Mouse (Mus musculus): ENCODE measurements at regions not wholly inside any gene's neighbourhood (a gene's known extent, or its start where the extent isn't known, plus 50 kb on each side); places are given as distances from the start of the nearest gene placed in this dataset.

DNA sequence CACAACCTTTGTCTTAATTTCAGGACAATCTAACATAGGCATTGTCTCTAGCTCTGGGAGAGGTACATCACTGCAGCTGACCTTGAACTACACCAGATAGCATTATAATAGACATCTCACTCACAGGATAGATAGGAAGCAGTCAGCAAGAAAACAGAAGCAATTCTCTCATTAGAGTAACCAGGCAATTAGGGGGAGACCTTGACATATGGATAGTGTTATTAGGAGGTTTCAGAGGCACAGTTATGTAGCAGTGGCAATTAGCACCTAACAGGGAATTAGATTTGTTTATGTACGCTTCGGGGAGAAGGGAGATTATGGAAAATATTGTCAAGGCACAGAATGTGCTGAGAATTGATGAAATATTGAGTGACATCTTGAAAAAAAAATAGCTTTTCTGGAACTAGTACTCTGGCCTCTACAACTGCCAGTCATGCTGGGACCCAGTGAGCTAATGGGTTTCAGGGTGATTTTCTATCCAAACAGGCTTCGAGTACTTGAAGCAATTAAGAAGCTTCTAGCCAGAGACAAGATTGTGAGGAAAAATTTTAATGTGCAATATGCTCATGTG, 216.8 kb upstream of the Aco1 start:
- TF ChIP-seq POLR2A (IDR thresholded peaks at IDR 0.05; ENCODE audit: extremely low read depth, insufficient read depth, low read length) (no peak), CTCF (IDR thresholded peaks at IDR 0.05; ENCODE audit: low read depth, low read length) (no peak)
- H3K79me2 ChIP-seq (ENCODE audit: control insufficient read depth, insufficient read depth, low read length), result no peaks in the 10 kb centered on the region
- DNase-seq (ENCODE audit: extremely low read depth, low read depth, low spot score), result no peak
- H3K9ac ChIP-seq (ENCODE audit: low read depth, low read length), result no peak overlapping the region
- H3K36me3 ChIP-seq (ENCODE audit: control insufficient read depth, insufficient read depth, low read length), result no peaks in the 10 kb centered on the region
- 80% methylated on average over 3 of the region's 3 CpGs for WGBS
- no peak overlapping the region for H3K27ac ChIP-seq (replicated peaks; ENCODE audit: insufficient read depth, low read depth, low read length)
- H3K4me1 ChIP-seq (ENCODE audit: control insufficient read depth, insufficient read depth, low read length), result no peaks in the 10 kb centered on the region
- H3K4me3 ChIP-seq (ENCODE audit: insufficient read depth, low read depth, low read length), result no peak overlapping the region
- H3K27me3 ChIP-seq (ENCODE audit: control insufficient read depth, insufficient read depth, low read length), result no peaks in the 10 kb centered on the region

GRCm38 (mm10) chr4:39926594-39926993, 216.3 kb upstream of the Aco1 start:
- Histone ChIP-seq H3K36me3 (ENCODE audit: control insufficient read depth, insufficient read depth, low read length) (no peaks in the 10 kb centered on the region), H3K4me3 (ENCODE audit: insufficient read depth, low read depth, low read length) (no peak overlapping the region), H3K27ac (replicated peaks; ENCODE audit: insufficient read depth, low read depth, low read length) (no peak overlapping the region), H3K9ac (ENCODE audit: low read depth, low read length) (no peak overlapping the region), H3K79me2 (ENCODE audit: control insufficient read depth, insufficient read depth, low read length) (no peaks in the 10 kb centered on the region), H3K4me1 (ENCODE audit: control insufficient read depth, insufficient read depth, low read length) (no peaks in the 10 kb centered on the region), H3K27me3 (ENCODE audit: control insufficient read depth, insufficient read depth, low read length) (no peaks in the 10 kb centered on the region)
- TF ChIP-seq CTCF (IDR thresholded peaks at IDR 0.05; ENCODE audit: low read depth, low read length), result no peak
- TF ChIP-seq POLR2A (IDR thresholded peaks at IDR 0.05; ENCODE audit: extremely low read depth, insufficient read depth, low read length), result no peak
- DNase-seq (ENCODE audit: extremely low read depth, low read depth, low spot score), result no peak
- WGBS, result 85% methylated on average over 7 of the region's 7 CpGs

GRCm38 (mm10) chr4:39928491-39928890, 214.4 kb upstream of the Aco1 start:
- Histone ChIP-seq H3K4me3 (ENCODE audit: insufficient read depth, low read depth, low read length) (no peak overlapping the region), H3K27ac (replicated peaks; ENCODE audit: insufficient read depth, low read depth, low read length) (no peak overlapping the region), H3K9ac (ENCODE audit: low read depth, low read length) (no peak overlapping the region), H3K27me3 (ENCODE audit: control insufficient read depth, insufficient read depth, low read length) (no peaks in the 10 kb centered on the region), H3K4me1 (ENCODE audit: control insufficient read depth, insufficient read depth, low read length) (no peaks in the 10 kb centered on the region), H3K36me3 (ENCODE audit: control insufficient read depth, insufficient read depth, low read length) (no peaks in the 10 kb centered on the region), H3K79me2 (ENCODE audit: control insufficient read depth, insufficient read depth, low read length) (no peaks in the 10 kb centered on the region)
- TF ChIP-seq POLR2A (IDR thresholded peaks at IDR 0.05; ENCODE audit: extremely low read depth, insufficient read depth, low read length) (no peak), CTCF (IDR thresholded peaks at IDR 0.05; ENCODE audit: low read depth, low read length) (no peak)
- DNase-seq (ENCODE audit: extremely low read depth, low read depth, low spot score), result no peak
- WGBS, result 53% methylated on average over 2 of the region's 2 CpGs

DNA sequence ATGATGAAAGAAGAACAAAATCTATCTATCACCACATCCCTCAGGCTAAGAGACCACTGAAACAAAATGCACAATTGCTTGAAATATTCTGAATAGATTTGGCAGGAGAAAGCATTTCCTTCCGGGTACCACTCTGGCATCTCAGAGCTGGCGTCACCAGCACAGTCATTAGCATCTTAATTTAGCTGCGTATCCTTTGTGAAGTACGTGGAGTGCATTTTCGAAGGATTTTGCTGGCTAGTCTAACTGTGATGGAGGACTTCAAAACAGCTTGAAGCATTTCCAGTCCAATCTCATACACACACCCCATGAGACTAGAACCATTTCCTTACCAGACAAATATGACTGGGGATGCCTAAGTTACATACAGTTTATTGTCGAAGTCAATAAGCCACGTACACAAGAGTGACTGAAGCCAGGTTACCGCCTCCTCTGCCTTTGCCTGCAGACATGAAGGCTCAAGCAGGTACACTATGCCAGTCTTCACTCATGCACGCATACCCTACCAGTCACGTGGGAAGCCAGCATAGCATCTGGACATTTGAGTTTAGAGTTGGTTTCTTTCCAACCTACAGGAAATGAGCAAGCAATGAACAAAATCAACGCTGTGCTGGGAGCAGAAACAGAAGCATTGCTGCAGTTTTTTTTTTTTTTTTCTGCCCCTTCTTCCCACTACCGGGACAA, 208.7 kb upstream of the Aco1 start:
- DNase-seq (ENCODE audit: extremely low read depth, low read depth, low spot score), result no peak
- TF ChIP-seq CTCF (IDR thresholded peaks at IDR 0.05; ENCODE audit: low read depth, low read length) (no peak), POLR2A (IDR thresholded peaks at IDR 0.05; ENCODE audit: extremely low read depth, insufficient read depth, low read length) (no peak)
- Histone ChIP-seq H3K9ac (ENCODE audit: low read depth, low read length) (no peak overlapping the region), H3K79me2 (ENCODE audit: control insufficient read depth, insufficient read depth, low read length) (no peaks in the 10 kb centered on the region), H3K36me3 (ENCODE audit: control insufficient read depth, insufficient read depth, low read length) (no peaks in the 10 kb centered on the region), H3K4me3 (ENCODE audit: insufficient read depth, low read depth, low read length) (no peak overlapping the region), H3K27ac (replicated peaks; ENCODE audit: insufficient read depth, low read depth, low read length) (no peak overlapping the region), H3K4me1 (ENCODE audit: control insufficient read depth, insufficient read depth, low read length) (no peaks in the 10 kb centered on the region), H3K27me3 (ENCODE audit: control insufficient read depth, insufficient read depth, low read length) (no peaks in the 10 kb centered on the region; the same call in 1 of the 2 replicates)
- 86% methylated on average over 12 of the region's 12 CpGs for WGBS

GRCm38 (mm10) chr4:39958687-39959086, 184.2 kb upstream of the Aco1 start:
- no peak for DNase-seq (ENCODE audit: extremely low read depth, low read depth, low spot score)
- no peaks in the 10 kb centered on the region for H3K79me2 ChIP-seq (ENCODE audit: control insufficient read depth, insufficient read depth, low read length)
- H3K4me3 ChIP-seq (ENCODE audit: insufficient read depth, low read depth, low read length), result no peak overlapping the region
- H3K4me1 ChIP-seq (ENCODE audit: control insufficient read depth, insufficient read depth, low read length), result no peaks in the 10 kb centered on the region
- no peaks in the 10 kb centered on the region for H3K27me3 ChIP-seq (ENCODE audit: control insufficient read depth, insufficient read depth, low read length)
- no peaks in the 10 kb centered on the region for H3K36me3 ChIP-seq (ENCODE audit: control insufficient read depth, insufficient read depth, low read length)
- no peak overlapping the region for H3K9ac ChIP-seq (ENCODE audit: low read depth, low read length)
- H3K27ac ChIP-seq (replicated peaks; ENCODE audit: insufficient read depth, low read depth, low read length), result no peak overlapping the region
- no peak for TF ChIP-seq CTCF (IDR thresholded peaks at IDR 0.05; ENCODE audit: low read depth, low read length)
- whole genome bisulfite sequencing, result 86% methylated on average over 3 of the region's 3 CpGs

DNA sequence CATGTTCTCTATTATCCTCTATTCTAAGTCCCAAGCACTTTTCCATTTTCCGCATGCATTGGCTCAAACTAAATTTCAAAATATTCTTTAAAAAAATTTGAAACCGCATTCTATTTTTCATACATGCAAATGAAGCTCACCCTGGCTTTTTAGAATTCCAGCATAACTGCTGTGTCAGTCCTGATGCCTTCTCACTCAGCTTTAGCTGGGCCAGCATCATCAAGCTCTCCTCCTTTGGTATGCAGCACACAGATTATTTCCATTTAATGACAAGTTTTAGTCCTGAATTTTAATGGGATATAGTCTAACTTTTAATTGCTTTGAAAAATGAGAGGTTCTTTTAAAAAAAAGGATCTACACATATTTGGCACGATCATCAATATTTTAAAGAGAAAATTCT, 174.9 kb upstream of the Aco1 start:
- Histone ChIP-seq H3K4me3 (ENCODE audit: insufficient read depth, low read depth, low read length) (no peak overlapping the region), H3K79me2 (ENCODE audit: control insufficient read depth, insufficient read depth, low read length) (no peaks in the 10 kb centered on the region), H3K4me1 (ENCODE audit: control insufficient read depth, insufficient read depth, low read length) (no peaks in the 10 kb centered on the region), H3K36me3 (ENCODE audit: control insufficient read depth, insufficient read depth, low read length) (no peaks in the 10 kb centered on the region), H3K27me3 (ENCODE audit: control insufficient read depth, insufficient read depth, low read length) (no peaks in the 10 kb centered on the region), H3K9ac (ENCODE audit: low read depth, low read length) (no peak overlapping the region), H3K27ac (replicated peaks; ENCODE audit: insufficient read depth, low read depth, low read length) (no peak overlapping the region)
- no peak for TF ChIP-seq POLR2A (IDR thresholded peaks at IDR 0.05; ENCODE audit: extremely low read depth, insufficient read depth, low read length)
- TF ChIP-seq CTCF (IDR thresholded peaks at IDR 0.05; ENCODE audit: low read depth, low read length), result no peak
- WGBS, result 87% methylated on average over 3 of the region's 3 CpGs
- DNase-seq (ENCODE audit: extremely low read depth, low read depth, low spot score), result no peak
